Mouse (Mus musculus) liver, adult 2 months (tissue): Measurements from ENCODE around the gene Lyve1.

Experiments
- CTCF ChIP-seq: fragments of 200-500 bp; IDR thresholded peaks from 2 replicates; pipeline ENCODE4 v1.5.1; 2011; ENCODE audit warnings: low read depth, low read length, control low read depth
- POLR2A ChIP-seq: fragments of 200-500 bp; IDR thresholded peaks from 2 replicates; pipeline ENCODE4 v1.6.1; 2011; ENCODE audit warnings: low read length, control low read depth; ENCODE audit not compliant: insufficient read depth; ENCODE audit errors: extremely low read depth

DNA sequence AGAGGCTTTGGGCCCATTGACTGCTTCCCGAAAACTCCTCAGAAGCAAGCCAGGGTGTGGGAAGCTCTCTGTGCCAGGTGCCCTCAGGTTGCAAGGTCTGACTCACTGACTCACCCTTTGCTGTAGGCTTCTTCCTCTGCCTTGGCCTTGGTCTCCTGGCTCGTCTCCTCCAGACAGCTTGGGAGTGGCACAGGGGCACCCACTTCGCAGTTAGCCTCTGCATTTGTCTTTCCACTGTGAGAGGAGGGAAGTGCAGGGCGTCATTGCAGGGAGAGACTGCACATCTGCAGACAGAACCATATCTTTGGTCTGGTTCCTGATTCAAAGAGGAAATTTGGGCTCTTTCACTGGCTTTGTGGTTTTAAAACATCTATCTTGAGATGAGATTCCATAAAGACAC is 15.0 kb upstream of the Lyve1 start:
- TF ChIP-seq CTCF (no peak), POLR2A (no peak)
